Mouse (Mus musculus): Measurements from ENCODE around the gene Spred2. TPM values are rescaled to one million over a fixed set of nuclear protein-coding genes. Genes with fewer than 3 reads are reported as not detected.
A peak's percentile ranks its signal among the peaks of the same experiment; 100 is the strongest.

The Spred2 gene
- polyA plus RNA-seq, 1 experiment from 2014 or later, result 4.1 TPM

- Histone ChIP-seq H3K9ac (ENCODE audit: low read length) (no peak overlapping the region), H3K4me3 (ENCODE audit: low read length) (no peak overlapping the region), H3K4me1 (ENCODE audit: control insufficient read depth, insufficient read depth, low read length) (peaks cover 16% of the 10 kb centered on the region), H3K27me3 (ENCODE audit: control insufficient read depth, insufficient read depth, low read length) (no peaks in the 10 kb centered on the region), H3K4me2 (ENCODE audit: low read depth, low read length) (no peak overlapping the region), H3K36me3 (ENCODE audit: control insufficient read depth, insufficient read depth) (no peaks in the 10 kb centered on the region), H3K27ac (ENCODE audit: low read length) (no peak overlapping the region), H3K9me3 (replicated peaks; ENCODE audit: control insufficient read depth, low read length) (no peaks in the 10 kb centered on the region)
- 74% methylated on average over 6 of the region's 6 CpGs for WGBS
- ATAC-seq (replicated peaks; ENCODE audit: extremely low read depth, insufficient read depth, low FRiP score), result no peak
These were observed 31.5 kb downstream of the Spred2 start for GRCm38 (mm10) chr11:19955701-19956100.

- Histone ChIP-seq H3K9ac (ENCODE audit: low read length) (no peak overlapping the region), H3K4me1 (ENCODE audit: control insufficient read depth, insufficient read depth, low read length) (peaks cover 32% of the 10 kb centered on the region), H3K4me3 (ENCODE audit: low read length) (no peak overlapping the region), H3K36me3 (ENCODE audit: control insufficient read depth, insufficient read depth) (no peaks in the 10 kb centered on the region), H3K27ac (ENCODE audit: low read length) (no peak overlapping the region), H3K9me3 (replicated peaks; ENCODE audit: control insufficient read depth, low read length) (no peaks in the 10 kb centered on the region), H3K27me3 (ENCODE audit: control insufficient read depth, insufficient read depth, low read length) (no peaks in the 10 kb centered on the region), H3K4me2 (ENCODE audit: low read depth, low read length) (no peak overlapping the region)
- WGBS, result 86% methylated on average over 3 of the region's 3 CpGs
- no peak for ATAC-seq (replicated peaks; ENCODE audit: extremely low read depth, insufficient read depth, low FRiP score)
These were observed 34.8 kb downstream of the Spred2 start for GRCm38 (mm10) chr11:19959006-19959405.

- Histone ChIP-seq H3K9ac (ENCODE audit: low read length) (no peak overlapping the region), H3K36me3 (ENCODE audit: control insufficient read depth, insufficient read depth) (no peaks in the 10 kb centered on the region), H3K27ac (ENCODE audit: low read length) (no peak overlapping the region), H3K27me3 (ENCODE audit: control insufficient read depth, insufficient read depth, low read length) (no peaks in the 10 kb centered on the region), H3K9me3 (replicated peaks; ENCODE audit: control insufficient read depth, low read length) (no peaks in the 10 kb centered on the region), H3K4me1 (ENCODE audit: control insufficient read depth, insufficient read depth, low read length) (peaks cover 41% of the 10 kb centered on the region), H3K4me3 (ENCODE audit: low read length) (no peak overlapping the region), H3K4me2 (ENCODE audit: low read depth, low read length) (no peak overlapping the region)
- ATAC-seq (replicated peaks; ENCODE audit: extremely low read depth, insufficient read depth, low FRiP score), result no peak
- WGBS, result 70% methylated on average over 5 of the region's 5 CpGs
These were observed 35.7 kb downstream of the Spred2 start for GRCm38 (mm10) chr11:19959897-19960296.

GRCm38 (mm10) chr11:19960541-19960940 lies 36.4 kb downstream of the Spred2 start:
- no peaks in the 10 kb centered on the region for H3K36me3 ChIP-seq (ENCODE audit: control insufficient read depth, insufficient read depth)
- H3K9ac ChIP-seq (ENCODE audit: low read length), result no peak overlapping the region
- no peak overlapping the region for H3K4me2 ChIP-seq (ENCODE audit: low read depth, low read length)
- no peak overlapping the region for H3K4me3 ChIP-seq (ENCODE audit: low read length)
- WGBS, result 78% methylated on average over 3 of the region's 3 CpGs
- no peaks in the 10 kb centered on the region for H3K9me3 ChIP-seq (replicated peaks; ENCODE audit: control insufficient read depth, low read length)
- ATAC-seq (replicated peaks; ENCODE audit: extremely low read depth, insufficient read depth, low FRiP score), result no peak
- H3K27me3 ChIP-seq (ENCODE audit: control insufficient read depth, insufficient read depth, low read length), result no peaks in the 10 kb centered on the region
- H3K4me1 ChIP-seq (ENCODE audit: control insufficient read depth, insufficient read depth, low read length), result peaks cover 47% of the 10 kb centered on the region
- H3K27ac ChIP-seq (ENCODE audit: low read length), result no peak overlapping the region

- Histone ChIP-seq H3K27me3 (ENCODE audit: control insufficient read depth, insufficient read depth, low read length) (no peaks in the 10 kb centered on the region), H3K4me1 (ENCODE audit: control insufficient read depth, insufficient read depth, low read length) (peaks cover 49% of the 10 kb centered on the region), H3K9ac (ENCODE audit: low read length) (no peak overlapping the region), H3K27ac (ENCODE audit: low read length) (no peak overlapping the region), H3K9me3 (replicated peaks; ENCODE audit: control insufficient read depth, low read length) (no peaks in the 10 kb centered on the region), H3K4me3 (ENCODE audit: low read length) (no peak overlapping the region), H3K36me3 (ENCODE audit: control insufficient read depth, insufficient read depth) (no peaks in the 10 kb centered on the region), H3K4me2 (ENCODE audit: low read depth, low read length) (no peak overlapping the region)
- 85% methylated on average over 6 of the region's 6 CpGs for WGBS
- ATAC-seq (replicated peaks; ENCODE audit: extremely low read depth, insufficient read depth, low FRiP score), result no peak
These were observed 36.9 kb downstream of the Spred2 start for GRCm38 (mm10) chr11:19961088-19961487.

GRCm38 (mm10) chr11:19961766-19962365 lies 37.7 kb downstream of the Spred2 start:
- Histone ChIP-seq H3K4me3 (ENCODE audit: low read length) (no peak overlapping the region), H3K27me3 (ENCODE audit: control insufficient read depth, insufficient read depth, low read length) (no peaks in the 10 kb centered on the region), H3K4me2 (ENCODE audit: low read depth, low read length) (no peak overlapping the region), H3K4me1 (ENCODE audit: control insufficient read depth, insufficient read depth, low read length) (peaks cover 55% of the 10 kb centered on the region), H3K36me3 (ENCODE audit: control insufficient read depth, insufficient read depth) (no peaks in the 10 kb centered on the region), H3K9ac (ENCODE audit: low read length) (no peak overlapping the region), H3K9me3 (replicated peaks; ENCODE audit: control insufficient read depth, low read length) (no peaks in the 10 kb centered on the region), H3K27ac (ENCODE audit: low read length) (no peak overlapping the region)
- ATAC-seq (replicated peaks; ENCODE audit: extremely low read depth, insufficient read depth, low FRiP score), result no peak
- 65% methylated on average over 12 of the region's 12 CpGs for WGBS

- Histone ChIP-seq H3K9ac (ENCODE audit: low read length) (no peak overlapping the region), H3K4me1 (ENCODE audit: control insufficient read depth, insufficient read depth, low read length) (peaks cover 58% of the 10 kb centered on the region), H3K27me3 (ENCODE audit: control insufficient read depth, insufficient read depth, low read length) (no peaks in the 10 kb centered on the region), H3K9me3 (replicated peaks; ENCODE audit: control insufficient read depth, low read length) (no peaks in the 10 kb centered on the region), H3K4me3 (ENCODE audit: low read length) (no peak overlapping the region), H3K36me3 (ENCODE audit: control insufficient read depth, insufficient read depth) (no peaks in the 10 kb centered on the region), H3K4me2 (ENCODE audit: low read depth, low read length) (no peak overlapping the region), H3K27ac (ENCODE audit: low read length) (peak overlapping the region; percentile 79)
- 0 out of 2 replicates have a peak, but pooled peaks have one; percentile 30 for ATAC-seq (replicated peaks; ENCODE audit: extremely low read depth, insufficient read depth, low FRiP score)
- 16% methylated on average over 5 of the region's 5 CpGs for WGBS
These were observed 38.6 kb downstream of the Spred2 start for GRCm38 (mm10) chr11:19962796-19963195.

GRCm38 (mm10) chr11:19963717-19964141 lies 39.6 kb downstream of the Spred2 start:
- Histone ChIP-seq H3K4me2 (ENCODE audit: low read depth, low read length) (peak overlapping the region; percentile 26; the same call in 1 of the 2 replicates), H3K9ac (ENCODE audit: low read length) (peak overlapping the region; percentile 25; the same call in 1 of the 2 replicates), H3K27ac (ENCODE audit: low read length) (peak overlapping the region; percentile 82), H3K36me3 (ENCODE audit: control insufficient read depth, insufficient read depth) (no peaks in the 10 kb centered on the region), H3K27me3 (ENCODE audit: control insufficient read depth, insufficient read depth, low read length) (no peaks in the 10 kb centered on the region), H3K4me3 (ENCODE audit: low read length) (no peak overlapping the region), H3K4me1 (ENCODE audit: control insufficient read depth, insufficient read depth, low read length) (peaks cover 58% of the 10 kb centered on the region), H3K9me3 (replicated peaks; ENCODE audit: control insufficient read depth, low read length) (no peaks in the 10 kb centered on the region)
- no peak; the same call in 1 of the 2 replicates for ATAC-seq (replicated peaks; ENCODE audit: extremely low read depth, insufficient read depth, low FRiP score)
- 27% methylated on average over 12 of the region's 12 CpGs for WGBS

GRCm38 (mm10) chr11:19964333-19964732 lies 40.2 kb downstream of the Spred2 start:
- Histone ChIP-seq H3K27me3 (ENCODE audit: control insufficient read depth, insufficient read depth, low read length) (no peaks in the 10 kb centered on the region), H3K9me3 (replicated peaks; ENCODE audit: control insufficient read depth, low read length) (no peaks in the 10 kb centered on the region), H3K4me2 (ENCODE audit: low read depth, low read length) (peak overlapping the region; percentile 6; the same call in 1 of the 2 replicates), H3K9ac (ENCODE audit: low read length) (no peak overlapping the region), H3K36me3 (ENCODE audit: control insufficient read depth, insufficient read depth) (no peaks in the 10 kb centered on the region), H3K4me1 (ENCODE audit: control insufficient read depth, insufficient read depth, low read length) (peaks cover 60% of the 10 kb centered on the region), H3K27ac (ENCODE audit: low read length) (peak overlapping the region; percentile 82), H3K4me3 (ENCODE audit: low read length) (no peak overlapping the region)
- ATAC-seq (replicated peaks; ENCODE audit: extremely low read depth, insufficient read depth, low FRiP score), result no peak
- WGBS, result 59% methylated on average over 5 of the region's 5 CpGs
